Mouse (Mus musculus): ENCODE data around the gene Olfr981.
"Not testable (repeated sequence)": the region's sequence is repeated elsewhere in the genome, so short reads cannot be mapped to it uniquely, and the experiment has no call there.

Olfr981 gene

GRCm38 (mm10) chr9:40021164-40021563 is at the start of gene Olfr981:
Gene Olfr981, plus strand, starts transcription at chr9:40021464.
- in situ Hi-C loops (cut with MboI; ENCODE audit: low sequenced_read_pairs) = no loop called here

GRCm38 (mm10) chr9:39976581-39977145 is 44.6 kb upstream of the Olfr981 start:
- in situ Hi-C loops (cut with MboI; ENCODE audit: low sequenced_read_pairs) = not testable (repeated sequence)

GRCm38 (mm10) chr9:39991813-39992212 is 29.5 kb upstream of the Olfr981 start, which contains the start of gene Olfr978:
Gene Olfr978, plus strand, starts transcription at chr9:39992113.
- in situ Hi-C loops (cut with MboI; ENCODE audit: low sequenced_read_pairs) = no loop called here

- in situ Hi-C loops (cut with MboI; ENCODE audit: low sequenced_read_pairs) = no loop called here
Observed at GRCm38 (mm10) chr9:40003365-40003764, 17.9 kb upstream of the Olfr981 start, which contains the start of gene Olfr979. Gene Olfr979, minus strand, starts transcription at chr9:40003465.

- in situ Hi-C loops (cut with MboI; ENCODE audit: low sequenced_read_pairs) = no loop called here
Observed at GRCm38 (mm10) chr9:40009482-40009881, 11.8 kb upstream of the Olfr981 start, which contains the start of gene Olfr980. Gene Olfr980, minus strand, starts transcription at chr9:40009582.

GRCm38 (mm10) chr9:40050138-40050537 is 28.9 kb downstream of the Olfr981 start:
- in situ Hi-C loops (cut with MboI; ENCODE audit: low sequenced_read_pairs) = no loop called here

GRCm38 (mm10) chr9:40073529-40073928 is 52.3 kb downstream of the Olfr981 start, which contains the start of gene Olfr982:
Gene Olfr982, plus strand, starts transcription at chr9:40073829.
- in situ Hi-C loops (cut with MboI; ENCODE audit: low sequenced_read_pairs) = no loop called here

Measured in CH12F3 (cell line).